18 mouse cellular contexts compared by ENCODE assay signal in genomic region chr16:30022352-30022751, GRCm38 (mm10). TPM values are rescaled to one million over a fixed set of nuclear protein-coding genes. Genes with fewer than 3 reads are reported as not detected.
DNase-seq lines count a peak whose midpoint lies in the region; ATAC-seq and TF ChIP-seq lines count a peak whose summit lies in the region.
"Had no signal": no experiment of that assay in that cellular context is flagged by ENCODE, and none has a peak within 500 bp of the region (broad histone marks: within the 10 kb centered on the region; RNA-seq: fewer than 3 reads in every experiment).

No protein-coding gene starts in this region.

- H3K9me3 ChIP-seq in embryonic facial prominence, embryonic 12.5 days: no peaks in the 10 kb centered on the region
- H3K9me3 ChIP-seq in forebrain, postnatal 0 days (ENCODE audit: low read length): no peaks in the 10 kb centered on the region
- H3K9me3 ChIP-seq: kidney, embryonic 15.5 days; midbrain, embryonic 12.5 days had no signal

- H3K9ac ChIP-seq in embryonic facial prominence, embryonic 12.5 days: no peak overlapping the region
- H3K9ac ChIP-seq in forebrain, postnatal 0 days: no peak overlapping the region
- H3K9ac ChIP-seq: kidney, embryonic 15.5 days; midbrain, embryonic 12.5 days had no signal

- H3K36me3 ChIP-seq in embryonic facial prominence, embryonic 12.5 days: no peaks in the 10 kb centered on the region
- no peaks in the 10 kb centered on the region for H3K36me3 ChIP-seq in forebrain, postnatal 0 days (ENCODE audit: insufficient read depth)
- H3K36me3 ChIP-seq: kidney, embryonic 15.5 days; midbrain, embryonic 12.5 days had no signal

- peaks cover 47% of the 10 kb centered on the region for H3K4me1 ChIP-seq in embryonic facial prominence, embryonic 12.5 days
- 0 out of 2 replicates have a peak, but pooled peaks cover 2% of the 10 kb centered on the region for H3K4me1 ChIP-seq in forebrain, postnatal 0 days (ENCODE audit: insufficient read depth)

- 51% methylated on average over 6 of the region's 6 CpGs for WGBS in embryonic facial prominence, embryonic 12.5 days
- WGBS in forebrain, postnatal 0 days: 30% methylated on average over 6 of the region's 6 CpGs

- TF ChIP-seq CTCF in forebrain, postnatal 0 days (IDR thresholded peaks at IDR 0.05; ENCODE audit: low read depth): no peak

- 0 out of 2 replicates have a peak, but pooled peaks cover 7% of the 10 kb centered on the region for H3K27me3 ChIP-seq in embryonic facial prominence, embryonic 12.5 days
- peaks cover 6% of the 10 kb centered on the region; the same call in 1 of the 2 replicates for H3K27me3 ChIP-seq in forebrain, postnatal 0 days (ENCODE audit: insufficient read depth, low read length)

- no peak for ATAC-seq in embryonic facial prominence, embryonic 12.5 days (ENCODE audit: insufficient number of reproducible peaks, insufficient read depth, low FRiP score, low TSS enrichment)
- no peak for ATAC-seq in forebrain, postnatal 0 days
- ATAC-seq: CD4-positive, CD25-positive, alpha-beta regulatory T cell, adult 4 months had no signal

- DNase-seq in left cerebral cortex, postnatal 14 days (ENCODE audit: low spot score in 2 of 2): peak; percentile 23 to 57
- DNase-seq in left cerebral cortex, postnatal 4 days: no peak
- peak; percentile 72 for DNase-seq in brain, adult 2 months (ENCODE audit: low read depth, low spot score)
- no peak for DNase-seq in forebrain, postnatal 0 days
- DNase-seq in urinary bladder, postnatal 36 days (ENCODE audit: low spot score in 2 of 2): no peak
- no peak for DNase-seq in gastrocnemius, postnatal 14 days
- DNase-seq: adrenal gland, postnatal 10 days; cerebellum, adult 2 months; gastrocnemius, adult 2 months; heart, adult 18-20 months; liver; lung, adult 18-20 months; lung, postnatal 4 days; thymus, adult 2 months had no signal

- H3K4me2 ChIP-seq in embryonic facial prominence, embryonic 12.5 days (replicated peaks): no peak overlapping the region
- H3K4me2 ChIP-seq in forebrain, postnatal 0 days (ENCODE audit: low read depth): peak overlapping the region; percentile 16; the same call in 1 of the 2 replicates
- H3K4me2 ChIP-seq: kidney, embryonic 15.5 days; midbrain, embryonic 12.5 days had no signal

- peak overlapping the region; percentile 32; the same call in 1 of the 2 replicates for H3K27ac ChIP-seq in embryonic facial prominence, embryonic 12.5 days
- H3K27ac ChIP-seq in forebrain, postnatal 0 days (ENCODE audit: low read depth, low read length): no peak overlapping the region
- H3K27ac ChIP-seq: gastrocnemius, adult 2 months; kidney, embryonic 15.5 days; midbrain, embryonic 12.5 days had no signal

- intact Hi-C loops in left cerebral cortex, postnatal 14 days (cut with DNase I): no loop called here
- intact Hi-C loops in left cerebral cortex, postnatal 4 days (cut with DNase I): no loop called here
- intact Hi-C loops in gastrocnemius, postnatal 14 days (cut with DNase I; ENCODE audit: low total_unique reads): no loop called here

- no peak overlapping the region for H3K4me3 ChIP-seq in embryonic facial prominence, embryonic 12.5 days
- no peak overlapping the region for H3K4me3 ChIP-seq in forebrain, postnatal 0 days (ENCODE audit: low read depth, low read length)
- H3K4me3 ChIP-seq: gastrocnemius, adult 2 months; kidney, embryonic 15.5 days; midbrain, embryonic 12.5 days had no signal

RNA-seq across cellular contexts. Expression of gene Hes1, which starts 41.8 kb away (rescaled TPM):
- total RNA-seq in left cerebral cortex, postnatal 14 days (2021): 10 to 100 TPM; 13.5 to 18.3 TPM
- total RNA-seq in left cerebral cortex, postnatal 4 days (2021): 10 to 100 TPM; 15.9 to 19.1 TPM
- polyA plus RNA-seq in embryonic facial prominence, embryonic 12.5 days (2016; fragmentation: Nextera tagmentation; extraction: Ambion mirVana): 64.0 and 65.2 TPM in 2 replicates
- total RNA-seq in forebrain, postnatal 0 days (2014; rRNA removed): 6.9 and 11.2 TPM in 2 replicates
- polyA plus RNA-seq in forebrain, postnatal 0 days (2015; fragmentation: Nextera tagmentation; extraction: Ambion mirVana): 11.2 and 13.1 TPM in 2 replicates
- 10 to 100 TPM; 19.0 to 19.4 TPM for total RNA-seq in gastrocnemius, postnatal 14 days (2021)

Comparison
In these comparisons a context has a peak if more than half of its experiments do, and no peak if none do; other contexts are left out.
1. DNase-seq: peak in left cerebral cortex, postnatal 14 days (2 of 2) and brain, adult 2 months (single experiment); none in left cerebral cortex, postnatal 4 days (single experiment), forebrain, postnatal 0 days (single experiment), urinary bladder, postnatal 36 days (0 of 2) and gastrocnemius, postnatal 14 days (single experiment).